Mouse (Mus musculus): ENCODE results near the gene Fahd2a. TPM values are rescaled to one million over a fixed set of nuclear protein-coding genes. Genes with fewer than 3 reads are reported as not detected.
A peak's percentile ranks its signal among the peaks of the same experiment; 100 is the strongest.

The Fahd2a gene
- total and polyA plus RNA-seq, 2 experiments from 2014 or later: 43.3 to 58.0 TPM

GRCm38 (mm10) chr2:127415806-127416205 is 28.6 kb downstream of the Fahd2a start:
- H3K27ac ChIP-seq (ENCODE audit: low read depth): no peak overlapping the region
- H3K9me3 ChIP-seq (replicated peaks; ENCODE audit: control insufficient read depth, low read length): no peaks in the 10 kb centered on the region
- H3K4me1 ChIP-seq (ENCODE audit: control insufficient read depth, insufficient read depth): peaks cover 9% of the 10 kb centered on the region
- no peak overlapping the region for H3K4me2 ChIP-seq (ENCODE audit: low read depth, low read length)
- no peak overlapping the region for H3K4me3 ChIP-seq (ENCODE audit: low read depth, low read length)
- WGBS: 63% methylated on average over 10 of the region's 10 CpGs
- ATAC-seq (ENCODE audit: insufficient read depth, low read depth) (no peak), DNase-seq (ENCODE audit: low spot score) (no peak)
- 0 out of 2 replicates have a peak, but pooled peaks cover 3% of the 10 kb centered on the region for H3K27me3 ChIP-seq (ENCODE audit: control insufficient read depth, insufficient read depth, low read length)
- H3K9ac ChIP-seq (replicated peaks; ENCODE audit: low read depth, low read length): no peak overlapping the region
- H3K36me3 ChIP-seq (replicated peaks; ENCODE audit: control insufficient read depth, insufficient read depth, low read length): no peaks in the 10 kb centered on the region
- TF ChIP-seq CTCF (IDR thresholded peaks at IDR 0.05; ENCODE audit: low read depth): no peak
- no peak for TF ChIP-seq EP300 (IDR thresholded peaks at IDR 0.05; ENCODE audit: low read depth)

- Histone ChIP-seq H3K27ac (ENCODE audit: low read depth) (no peak overlapping the region), H3K4me1 (ENCODE audit: control insufficient read depth, insufficient read depth) (peaks cover 11% of the 10 kb centered on the region), H3K4me3 (ENCODE audit: low read depth, low read length) (no peak overlapping the region), H3K27me3 (ENCODE audit: control insufficient read depth, insufficient read depth, low read length) (0 out of 2 replicates have a peak, but pooled peaks cover under 1% of the 10 kb centered on the region), H3K9me3 (replicated peaks; ENCODE audit: control insufficient read depth, low read length) (no peaks in the 10 kb centered on the region), H3K9ac (replicated peaks; ENCODE audit: low read depth, low read length) (no peak overlapping the region), H3K4me2 (ENCODE audit: low read depth, low read length) (no peak overlapping the region), H3K36me3 (replicated peaks; ENCODE audit: control insufficient read depth, insufficient read depth, low read length) (no peaks in the 10 kb centered on the region)
- DNase-seq (ENCODE audit: low spot score) (no peak), ATAC-seq (ENCODE audit: insufficient read depth, low read depth) (peak; percentile 68)
- 48% methylated on average over 6 of the region's 6 CpGs for WGBS
- TF ChIP-seq CTCF (IDR thresholded peaks at IDR 0.05; ENCODE audit: low read depth) (no peak), EP300 (IDR thresholded peaks at IDR 0.05; ENCODE audit: low read depth) (no peak)
These were observed 33.2 kb downstream of the Fahd2a start for GRCm38 (mm10) chr2:127411126-127411525.

- no peaks in the 10 kb centered on the region for H3K36me3 ChIP-seq (replicated peaks; ENCODE audit: control insufficient read depth, insufficient read depth, low read length)
- WGBS: 91% methylated on average over 7 of the region's 7 CpGs
- peaks cover 6% of the 10 kb centered on the region; the same call in 1 of the 2 replicates for H3K4me1 ChIP-seq (ENCODE audit: control insufficient read depth, insufficient read depth)
- H3K9ac ChIP-seq (replicated peaks; ENCODE audit: low read depth, low read length): no peak overlapping the region
- no peak for ATAC-seq (ENCODE audit: insufficient read depth, low read depth)
- no peak overlapping the region for H3K4me3 ChIP-seq (ENCODE audit: low read depth, low read length)
- DNase-seq (ENCODE audit: low spot score): no peak
- TF ChIP-seq CTCF (IDR thresholded peaks at IDR 0.05; ENCODE audit: low read depth) (no peak), EP300 (IDR thresholded peaks at IDR 0.05; ENCODE audit: low read depth) (no peak)
- H3K4me2 ChIP-seq (ENCODE audit: low read depth, low read length): no peak overlapping the region
- H3K9me3 ChIP-seq (replicated peaks; ENCODE audit: control insufficient read depth, low read length): no peaks in the 10 kb centered on the region
- H3K27ac ChIP-seq (ENCODE audit: low read depth): no peak overlapping the region
- no peaks in the 10 kb centered on the region for H3K27me3 ChIP-seq (ENCODE audit: control insufficient read depth, insufficient read depth, low read length)
These were observed 45.6 kb downstream of the Fahd2a start for GRCm38 (mm10) chr2:127398738-127399137.

GRCm38 (mm10) chr2:127394606-127395161 is 49.7 kb downstream of the Fahd2a start:
- H3K27ac ChIP-seq (ENCODE audit: low read depth): no peak overlapping the region
- TF ChIP-seq EP300 (IDR thresholded peaks at IDR 0.05; ENCODE audit: low read depth): no peak
- TF ChIP-seq CTCF (IDR thresholded peaks at IDR 0.05; ENCODE audit: low read depth): no peak
- no peak overlapping the region for H3K9ac ChIP-seq (replicated peaks; ENCODE audit: low read depth, low read length)
- WGBS: 49% methylated on average over 5 of the region's 5 CpGs
- no peaks in the 10 kb centered on the region for H3K36me3 ChIP-seq (replicated peaks; ENCODE audit: control insufficient read depth, insufficient read depth, low read length)
- DNase-seq (ENCODE audit: low spot score): no peak
- H3K4me2 ChIP-seq (ENCODE audit: low read depth, low read length): no peak overlapping the region
- H3K4me1 ChIP-seq (ENCODE audit: control insufficient read depth, insufficient read depth): peaks cover 6% of the 10 kb centered on the region; the same call in 1 of the 2 replicates
- ATAC-seq (ENCODE audit: insufficient read depth, low read depth): no peak
- no peaks in the 10 kb centered on the region for H3K27me3 ChIP-seq (ENCODE audit: control insufficient read depth, insufficient read depth, low read length)
- H3K4me3 ChIP-seq (ENCODE audit: low read depth, low read length): no peak overlapping the region
- no peaks in the 10 kb centered on the region for H3K9me3 ChIP-seq (replicated peaks; ENCODE audit: control insufficient read depth, low read length)

GRCm38 (mm10) chr2:127391323-127391722 is 53.0 kb downstream of the Fahd2a start:
- Histone ChIP-seq H3K4me1 (ENCODE audit: control insufficient read depth, insufficient read depth) (peaks cover 6% of the 10 kb centered on the region; the same call in 1 of the 2 replicates), H3K4me2 (ENCODE audit: low read depth, low read length) (no peak overlapping the region), H3K9ac (replicated peaks; ENCODE audit: low read depth, low read length) (no peak overlapping the region), H3K36me3 (replicated peaks; ENCODE audit: control insufficient read depth, insufficient read depth, low read length) (no peaks in the 10 kb centered on the region), H3K27me3 (ENCODE audit: control insufficient read depth, insufficient read depth, low read length) (no peaks in the 10 kb centered on the region), H3K9me3 (replicated peaks; ENCODE audit: control insufficient read depth, low read length) (no peaks in the 10 kb centered on the region), H3K27ac (ENCODE audit: low read depth) (no peak overlapping the region), H3K4me3 (ENCODE audit: low read depth, low read length) (no peak overlapping the region)
- no peak for ATAC-seq (ENCODE audit: insufficient read depth, low read depth)
- no peak for TF ChIP-seq CTCF (IDR thresholded peaks at IDR 0.05; ENCODE audit: low read depth)
- no peak for TF ChIP-seq EP300 (IDR thresholded peaks at IDR 0.05; ENCODE audit: low read depth)
- no peak for DNase-seq (ENCODE audit: low spot score)
- 36% methylated on average over 3 of the region's 3 CpGs for WGBS

GRCm38 (mm10) chr2:127390846-127391245 is 53.5 kb downstream of the Fahd2a start:
- no peak overlapping the region for H3K27ac ChIP-seq (ENCODE audit: low read depth)
- no peaks in the 10 kb centered on the region for H3K9me3 ChIP-seq (replicated peaks; ENCODE audit: control insufficient read depth, low read length)
- no peak for DNase-seq (ENCODE audit: low spot score)
- H3K9ac ChIP-seq (replicated peaks; ENCODE audit: low read depth, low read length): no peak overlapping the region
- H3K36me3 ChIP-seq (replicated peaks; ENCODE audit: control insufficient read depth, insufficient read depth, low read length): no peaks in the 10 kb centered on the region
- H3K4me3 ChIP-seq (ENCODE audit: low read depth, low read length): no peak overlapping the region
- TF ChIP-seq CTCF (IDR thresholded peaks at IDR 0.05; ENCODE audit: low read depth) (no peak), EP300 (IDR thresholded peaks at IDR 0.05; ENCODE audit: low read depth) (no peak)
- no peak overlapping the region for H3K4me2 ChIP-seq (ENCODE audit: low read depth, low read length)
- H3K27me3 ChIP-seq (ENCODE audit: control insufficient read depth, insufficient read depth, low read length): no peaks in the 10 kb centered on the region
- no peak for ATAC-seq (ENCODE audit: insufficient read depth, low read depth)
- peaks cover 5% of the 10 kb centered on the region; the same call in 1 of the 2 replicates for H3K4me1 ChIP-seq (ENCODE audit: control insufficient read depth, insufficient read depth)
- 75% methylated on average over 4 of the region's 4 CpGs for WGBS

Data from heart, postnatal 0 days (tissue).